Mouse (Mus musculus) heart, embryonic 12.5 days (tissue): Measurements from ENCODE around the gene Il17rb. TPM values are rescaled to one million over a fixed set of nuclear protein-coding genes. Genes with fewer than 3 reads are reported as not detected.

Source experiments
- ATAC-seq: fragments of 200-750 bp; cut with Nextera tagmentation; 2 replicates; pipeline ENCODE4 v1.8.0; 2017; ENCODE audit warnings: moderate TSS enrichment, moderate library complexity; ENCODE audit not compliant: insufficient number of reproducible peaks, low FRiP score
- H3K27ac ChIP-seq: fragments of 300-500 bp; sonication (generic); 2 replicates; pipeline ENCODE4 v1.5.1; 2016; ENCODE audit warnings: mild to moderate bottlenecking, moderate library complexity; ENCODE audit not compliant: poor library complexity, severe bottlenecking
- H3K27me3 ChIP-seq: fragments of 300-500 bp; sonication (generic); replicated peaks from 2 replicates; pipeline ENCODE4 v1.6.1; 2016; ENCODE audit warnings: mild to moderate bottlenecking, moderate library complexity
- H3K36me3 ChIP-seq: fragments of 300-500 bp; sonication (generic); 2 replicates; pipeline ENCODE4 v1.6.1; 2016; ENCODE audit warnings: mild to moderate bottlenecking, moderate library complexity
- H3K4me1 ChIP-seq: fragments of 300-500 bp; sonication (generic); replicated peaks from 2 replicates; pipeline ENCODE4 v1.6.1; 2016; ENCODE audit warnings: mild to moderate bottlenecking
- H3K4me2 ChIP-seq: fragments of 300-500 bp; sonication (generic); 2 replicates; pipeline ENCODE4 v1.6.1; 2016; ENCODE audit warnings: mild to moderate bottlenecking, moderate library complexity
- H3K4me3 ChIP-seq: fragments of 300-500 bp; sonication (generic); 2 replicates; pipeline ENCODE4 v1.5.1; 2016; ENCODE audit warnings: mild to moderate bottlenecking
- H3K9ac ChIP-seq: fragments of 300-500 bp; sonication (generic); 2 replicates; pipeline ENCODE4 v1.6.1; 2016; ENCODE audit warnings: mild to moderate bottlenecking, moderate library complexity
- H3K9me3 ChIP-seq: fragments of 300-500 bp; sonication (generic); replicated peaks from 2 replicates; pipeline ENCODE4 v1.6.1; 2016; ENCODE audit warnings: mild to moderate bottlenecking, moderate library complexity
- WGBS: fragments of 180-500 bp; shearing (Covaris S2); methylation state at CpG from one replicate; pipeline ENCODE4 v1.1.7; 2016; 5-methylcytosine and 5-hydroxymethylcytosine counted together
- microRNA-seq: library from miRNA; unstranded; fragments of <30 nt; microRNA quantifications from one replicate; pipeline ENCODE4, GENCODE M21; 2017
- polyA plus RNA-seq: library from polyadenylated mRNA; unstranded; fragments of >200 nt; fragmentation: Nextera tagmentation; extraction: Ambion mirVana; gene quantifications from 2 replicates; pipeline ENCODE4 v1.2.1, GENCODE M21; 2016

The Il17rb gene
- polyA plus RNA-seq, 1 experiment from 2014 or later = 0.22 TPM

- peak overlapping the region; percentile 40; the same call in 1 of the 2 replicates for H3K9ac ChIP-seq
- peak overlapping the region; percentile 92 for H3K4me3 ChIP-seq
- no peaks in the 10 kb centered on the region for H3K27me3 ChIP-seq
- peaks cover 17% of the 10 kb centered on the region for H3K4me1 ChIP-seq
- no peak for ATAC-seq
- WGBS = 57% methylated on average over 7 of the region's 7 CpGs
- 0 out of 2 replicates have a peak, but pooled peaks cover 3% of the 10 kb centered on the region for H3K9me3 ChIP-seq
- no peak overlapping the region for H3K27ac ChIP-seq
- H3K4me2 ChIP-seq = peak overlapping the region; percentile 71
- H3K36me3 ChIP-seq = peaks cover 28% of the 10 kb centered on the region
Measured at GRCm38 (mm10) chr14:29967611-29968010, 41.1 kb downstream of the Il17rb start.

GRCm38 (mm10) chr14:29957393-29957792 is 51.3 kb downstream of the Il17rb start:
- H3K4me3 ChIP-seq = no peak overlapping the region
- 0 out of 2 replicates have a peak, but pooled peaks cover under 1% of the 10 kb centered on the region for H3K9me3 ChIP-seq
- no peak for ATAC-seq
- H3K4me2 ChIP-seq = no peak overlapping the region
- H3K27ac ChIP-seq = no peak overlapping the region
- no peaks in the 10 kb centered on the region for H3K36me3 ChIP-seq
- no peak overlapping the region for H3K9ac ChIP-seq
- no peaks in the 10 kb centered on the region for H3K4me1 ChIP-seq
- no peaks in the 10 kb centered on the region for H3K27me3 ChIP-seq

- Histone ChIP-seq H3K4me2 (no peak overlapping the region), H3K9me3 (peaks cover 8% of the 10 kb centered on the region; the same call in 1 of the 2 replicates), H3K36me3 (no peaks in the 10 kb centered on the region), H3K27ac (no peak overlapping the region), H3K4me1 (no peaks in the 10 kb centered on the region), H3K27me3 (no peaks in the 10 kb centered on the region), H3K4me3 (no peak overlapping the region), H3K9ac (no peak overlapping the region)
- no peak for ATAC-seq
- WGBS = 66% methylated on average over 4 of the region's 4 CpGs
Measured at GRCm38 (mm10) chr14:29950805-29951204, 57.9 kb downstream of the Il17rb start.

GRCm38 (mm10) chr14:29946761-29947309 is 61.9 kb downstream of the Il17rb start:
- Histone ChIP-seq H3K27me3 (peaks cover 4% of the 10 kb centered on the region), H3K4me1 (no peaks in the 10 kb centered on the region), H3K9me3 (peaks cover 8% of the 10 kb centered on the region; the same call in 1 of the 2 replicates), H3K4me2 (no peak overlapping the region), H3K27ac (no peak overlapping the region), H3K4me3 (no peak overlapping the region), H3K36me3 (no peaks in the 10 kb centered on the region), H3K9ac (no peak overlapping the region)
- 57% methylated on average over 5 of the region's 5 CpGs for WGBS
- no peak for ATAC-seq

Small RNA genes within 50 kb of the gene (microRNA-seq; reads per million reads assigned to microRNA genes)
- gene Mir6947 = not detected

Other genes starting within 250 kb of the Il17rb start
- 217 and 231 TPM in 2 replicates for gene Selenok, start 40.6 kb downstream of the Il17rb start, polyA plus RNA-seq
- gene Actr8, start 30.6 kb downstream of the Il17rb start, polyA plus RNA-seq = 51.8 and 57.5 TPM in 2 replicates
- 0.26 and 0.45 TPM in 2 replicates for gene Chdh, start 127 bp upstream of the Il17rb start, polyA plus RNA-seq